Mouse (Mus musculus): ENCODE measurements around the gene Sec24d.

Gene Sec24d

DNA sequence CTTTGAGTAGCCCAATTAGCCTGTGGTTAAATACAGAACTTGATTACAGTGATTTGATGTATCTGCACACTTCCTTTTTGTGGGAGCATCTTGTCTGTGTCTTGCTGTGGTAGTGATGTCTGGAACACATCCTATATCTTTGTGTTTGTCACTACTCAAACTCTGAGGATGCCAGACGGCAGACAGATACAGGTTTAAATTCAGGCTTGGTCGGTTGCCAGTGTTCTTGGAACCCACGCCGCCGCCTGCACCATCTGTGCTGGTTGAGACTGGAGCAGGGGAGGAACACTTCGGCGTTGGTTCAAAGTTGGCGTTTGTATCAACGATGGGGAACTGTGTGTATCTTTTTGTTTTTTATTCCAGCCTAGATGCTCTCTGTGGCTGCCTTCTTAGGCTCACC is 31.0 kb downstream of the Sec24d start:
- DNase-seq = peak; percentile 82

DNA sequence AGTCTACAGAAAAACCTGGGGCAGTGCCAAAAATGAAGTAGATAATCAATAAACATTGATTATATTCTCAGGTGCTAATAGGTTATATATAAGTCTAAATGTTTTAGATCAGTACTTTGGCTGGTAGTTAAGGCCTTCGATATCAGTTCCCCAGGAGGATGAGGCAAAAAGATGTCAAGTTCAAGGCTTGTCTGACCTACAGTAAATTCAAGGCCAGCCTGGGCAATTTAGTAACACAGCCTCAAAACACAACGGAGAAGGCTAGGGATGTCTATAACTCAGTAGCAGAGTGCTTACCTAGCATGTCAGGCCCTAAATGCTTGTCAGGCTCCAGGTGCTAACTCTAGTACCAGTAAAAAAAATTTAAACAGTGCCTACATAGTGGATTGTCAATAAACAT is 34.3 kb downstream of the Sec24d start:
- no peak for DNase-seq

DNA sequence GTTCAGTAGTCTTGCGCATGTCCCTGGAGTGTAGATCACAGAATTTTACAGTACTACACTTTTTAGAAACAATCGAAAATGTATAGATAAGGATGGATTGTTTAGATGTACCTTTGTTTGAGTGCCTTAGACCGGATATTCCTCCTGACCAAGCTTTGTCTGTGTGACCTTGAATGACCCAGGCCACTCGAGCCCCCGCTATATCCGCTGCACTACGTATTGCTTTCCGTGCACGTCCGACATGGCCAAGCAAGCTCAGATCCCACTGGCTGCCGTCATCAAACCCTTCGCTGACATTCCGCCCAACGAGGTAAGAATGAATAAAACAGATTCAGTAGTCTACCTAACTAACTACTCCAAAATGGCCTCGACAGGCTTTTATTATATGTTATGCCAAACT is 38.4 kb downstream of the Sec24d start:
- no peak for DNase-seq

DNA sequence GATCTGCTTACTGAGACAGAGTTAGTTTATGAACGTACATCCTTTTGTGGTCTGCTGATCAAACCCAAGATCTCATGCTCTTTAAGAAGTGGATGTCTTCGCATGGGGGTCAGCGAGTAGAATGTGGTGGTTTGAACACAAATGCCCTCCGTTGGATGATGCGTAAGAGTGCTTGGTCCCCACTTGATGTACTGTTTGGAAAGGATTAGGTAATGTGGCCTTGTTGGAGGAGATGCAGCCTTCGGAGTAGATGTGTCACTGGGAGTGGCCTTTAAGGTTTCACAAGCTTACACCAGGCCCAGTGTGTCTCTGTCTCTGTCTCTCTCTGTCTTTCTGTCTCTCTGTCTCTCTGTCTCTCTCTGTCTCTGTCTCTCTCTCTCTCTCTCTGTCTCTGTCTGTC is 40.2 kb downstream of the Sec24d start:
- DNase-seq = no peak

DNA sequence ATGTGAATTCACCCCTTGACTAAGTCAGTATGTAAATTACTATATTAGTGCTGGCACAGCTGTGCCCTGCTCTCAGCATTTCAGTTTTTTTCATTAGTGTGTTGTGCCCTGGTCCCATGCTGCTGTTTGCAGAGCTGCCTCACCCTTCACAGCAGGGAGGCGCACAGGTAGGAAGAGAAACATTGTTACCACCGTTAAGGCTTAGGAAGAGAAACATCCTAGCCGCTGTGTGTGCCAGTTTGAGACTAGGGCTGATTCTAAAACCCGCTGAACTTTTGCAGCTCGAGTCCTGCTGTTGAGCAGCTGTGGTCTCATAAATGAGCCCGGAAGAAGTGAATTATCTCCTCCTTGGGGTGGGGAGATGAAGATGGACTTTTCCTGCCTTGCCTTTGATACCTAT is 41.9 kb downstream of the Sec24d start:
- DNase-seq = no peak

DNA sequence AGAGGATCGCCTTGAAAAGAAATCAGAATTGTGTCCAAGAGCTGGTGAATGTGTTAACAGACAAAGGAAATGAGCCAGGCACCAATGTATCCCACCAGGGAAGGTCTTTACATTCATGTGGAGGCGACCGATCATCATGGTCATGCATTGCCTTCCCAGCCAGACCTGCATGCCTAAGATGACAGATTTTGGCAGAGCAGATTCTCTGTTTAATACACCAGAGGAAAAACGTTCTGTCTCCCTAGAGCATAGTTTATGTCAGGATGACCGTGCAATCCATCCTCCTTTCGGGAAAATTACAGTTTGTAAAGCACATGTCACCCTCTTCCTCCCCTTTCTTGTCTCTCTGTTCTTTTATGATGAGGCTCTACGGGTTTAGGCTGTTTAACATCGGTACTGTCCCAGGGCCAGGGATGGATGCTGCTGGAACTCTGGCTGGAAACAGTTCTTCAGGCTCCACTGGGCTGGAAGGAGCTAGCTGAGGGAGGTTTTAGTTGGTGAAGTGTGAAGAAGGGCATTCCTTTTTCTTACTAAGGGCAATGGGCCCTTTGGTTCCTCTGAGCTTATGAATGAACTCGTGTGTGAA is 45.3 kb downstream of the Sec24d start:
- no peak for DNase-seq

DNA sequence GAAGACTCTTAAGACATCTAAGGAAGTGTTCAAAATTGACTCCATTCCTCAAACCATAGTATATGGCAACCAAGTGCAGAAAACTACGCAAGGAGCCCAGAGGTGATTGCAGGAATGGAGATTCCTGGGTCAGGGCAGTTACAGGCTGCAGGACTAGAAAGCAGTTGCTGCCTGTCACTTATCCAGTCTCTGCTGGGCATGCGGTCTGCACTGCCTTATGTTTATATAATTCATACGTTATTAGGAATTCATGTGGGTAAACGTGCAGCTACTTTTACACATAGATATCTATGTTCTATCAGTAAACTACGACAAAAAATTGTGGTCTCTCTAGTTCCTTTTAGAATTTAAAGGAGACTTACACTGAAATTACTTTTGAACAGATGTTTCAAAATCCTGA is 46.2 kb downstream of the Sec24d start:
- DNase-seq = no peak

DNA sequence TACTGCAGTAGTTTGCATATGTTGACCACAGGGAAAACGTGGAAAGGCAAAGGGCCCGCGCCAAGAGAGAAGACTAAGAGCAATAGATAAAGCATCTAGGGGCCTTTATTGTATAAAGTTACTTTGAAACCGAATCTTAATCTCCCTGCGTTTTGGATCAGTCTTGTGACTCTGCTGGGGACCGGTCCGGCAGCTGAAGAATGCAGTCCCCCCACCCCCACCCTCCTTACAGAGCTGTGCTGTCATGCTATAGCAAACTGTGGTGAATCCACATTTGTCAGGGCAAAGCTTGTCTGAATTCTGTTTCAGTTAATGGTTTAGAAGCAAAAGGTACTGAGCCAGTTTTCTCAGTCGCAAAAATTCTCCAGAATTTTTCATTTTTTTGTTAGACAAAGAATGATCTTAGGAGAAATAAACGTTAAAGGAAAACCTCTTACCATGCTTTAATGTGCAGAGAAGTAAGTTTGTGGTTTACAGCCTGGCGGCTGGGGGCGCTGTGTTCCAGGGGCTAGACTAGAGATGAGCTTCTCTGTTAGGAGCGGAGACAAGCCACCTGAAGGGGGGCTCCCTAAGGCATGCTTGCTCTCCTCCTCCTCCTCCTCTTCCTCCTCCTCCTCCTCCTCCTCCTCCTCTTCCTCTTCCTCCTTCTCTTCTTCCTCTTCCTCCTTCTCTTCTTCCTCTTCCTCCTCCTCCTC is 46.8 kb downstream of the Sec24d start:
- no peak for DNase-seq

DNA sequence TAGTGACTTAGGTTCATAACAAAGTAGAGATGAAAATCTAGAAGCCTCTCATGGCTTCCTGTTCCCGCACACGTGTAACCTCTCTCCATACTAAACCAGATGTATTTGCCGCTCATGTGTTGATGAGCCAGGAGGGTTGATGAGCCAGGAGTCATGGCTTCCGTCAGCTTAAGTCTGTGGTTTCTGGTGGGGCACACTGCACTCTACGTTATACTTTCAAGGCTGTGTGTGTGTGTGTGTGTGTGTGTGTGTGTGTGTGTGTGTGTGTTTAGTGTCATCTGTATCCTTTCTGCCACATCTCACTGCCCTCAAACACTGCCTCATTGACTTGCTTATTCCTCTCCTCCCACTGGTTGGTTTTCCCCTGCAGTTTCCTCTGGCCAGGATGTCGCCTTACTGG is 48.8 kb downstream of the Sec24d start:
- no peak for DNase-seq

DNA sequence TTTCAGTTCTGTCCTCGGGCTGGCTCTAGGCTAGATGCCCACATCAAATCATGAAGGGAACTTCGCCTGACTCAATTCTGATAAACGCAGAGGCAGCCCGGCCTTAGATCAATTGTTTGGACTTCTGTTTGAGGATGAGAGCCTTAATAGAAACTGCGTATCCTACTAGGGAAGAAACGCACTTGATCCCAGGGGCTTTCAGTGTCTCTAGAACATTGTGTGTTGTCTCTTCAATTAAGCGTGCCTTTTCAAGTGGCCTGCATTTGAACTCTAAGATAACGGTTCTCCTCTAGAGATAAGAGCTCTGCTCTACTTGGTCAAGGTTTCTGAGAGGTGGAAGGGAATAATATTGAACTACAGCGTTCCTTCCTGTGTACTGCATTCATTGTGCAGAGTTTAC is 49.8 kb downstream of the Sec24d start:
- DNase-seq = no peak

DNA sequence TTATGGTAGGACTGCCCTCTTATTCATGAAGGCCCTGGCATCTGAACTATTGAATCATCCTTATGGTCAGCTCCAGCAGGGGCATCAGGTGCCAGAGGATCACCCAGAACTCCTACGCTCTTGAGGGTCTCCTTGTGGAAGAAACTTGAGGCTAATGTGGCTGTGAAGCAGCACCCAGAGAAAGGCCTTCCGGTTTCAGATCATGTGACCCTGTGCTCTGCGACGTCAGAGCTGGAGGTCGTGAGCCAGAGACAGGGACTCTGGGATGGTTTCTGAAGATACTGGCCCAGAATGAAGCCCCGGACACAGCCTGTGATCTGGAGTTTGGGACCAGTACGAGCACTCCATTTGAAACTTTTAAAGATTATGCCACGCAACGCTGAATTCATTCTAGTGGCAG is 53.1 kb downstream of the Sec24d start:
- DNase-seq = no peak

DNA sequence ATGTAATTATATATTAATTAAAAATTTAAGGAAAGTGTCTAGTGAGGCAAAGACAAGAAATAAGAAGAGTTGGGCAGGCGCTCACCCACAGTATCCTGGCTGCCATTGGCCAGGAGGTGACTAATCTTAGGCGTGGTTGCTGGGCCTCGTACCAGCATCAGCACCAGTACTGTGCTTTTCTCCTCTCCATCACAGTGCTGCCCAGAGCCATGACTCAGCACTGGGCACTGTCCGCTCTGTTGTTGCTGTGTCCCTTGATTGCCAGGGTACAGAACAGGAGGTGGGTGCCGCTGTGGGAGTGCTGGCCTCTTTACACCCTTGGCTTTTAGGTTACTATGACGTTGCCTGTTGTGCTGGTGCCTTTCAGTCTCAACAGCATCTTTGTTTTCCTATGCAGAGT is 54.4 kb downstream of the Sec24d start:
- no peak for DNase-seq

DNA sequence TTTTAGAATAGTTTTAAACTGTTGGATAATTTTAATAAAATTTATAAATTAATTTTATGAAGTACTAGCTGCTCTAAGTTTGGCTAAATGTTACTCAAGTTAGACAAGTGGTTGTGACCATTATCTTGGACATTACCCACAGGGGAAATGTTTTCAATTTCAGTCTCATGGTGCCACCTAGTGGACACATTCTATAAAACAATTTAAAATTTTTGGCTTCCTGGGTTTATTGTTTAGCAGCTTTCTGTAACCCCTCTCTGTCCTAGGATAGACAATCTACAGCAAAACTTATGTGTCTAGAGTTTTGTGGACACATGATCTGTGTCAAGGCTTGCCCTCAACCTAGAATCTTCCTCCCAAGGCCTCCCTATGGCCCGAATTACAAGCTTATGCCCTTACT is 54.9 kb downstream of the Sec24d start:
- peak; percentile 67 for DNase-seq

DNA sequence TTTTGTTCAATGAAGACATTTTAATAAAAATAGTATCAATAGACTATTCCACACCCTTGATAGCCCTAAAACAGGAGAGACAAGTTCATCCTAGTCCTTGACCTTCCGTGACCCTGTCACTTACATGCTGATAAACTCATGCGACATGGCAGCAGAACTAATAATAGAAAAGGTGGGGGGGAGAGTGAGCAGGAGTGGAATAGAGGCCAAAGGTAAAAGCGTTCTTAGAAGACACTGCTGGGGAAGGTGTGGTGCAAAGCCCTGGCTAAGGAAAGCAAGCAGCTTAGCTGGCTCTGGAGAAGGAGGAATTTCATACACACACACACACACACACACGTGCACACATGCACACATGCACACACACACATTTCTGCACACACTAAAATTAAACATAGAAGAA is 57.1 kb downstream of the Sec24d start:
- no peak for DNase-seq

DNA sequence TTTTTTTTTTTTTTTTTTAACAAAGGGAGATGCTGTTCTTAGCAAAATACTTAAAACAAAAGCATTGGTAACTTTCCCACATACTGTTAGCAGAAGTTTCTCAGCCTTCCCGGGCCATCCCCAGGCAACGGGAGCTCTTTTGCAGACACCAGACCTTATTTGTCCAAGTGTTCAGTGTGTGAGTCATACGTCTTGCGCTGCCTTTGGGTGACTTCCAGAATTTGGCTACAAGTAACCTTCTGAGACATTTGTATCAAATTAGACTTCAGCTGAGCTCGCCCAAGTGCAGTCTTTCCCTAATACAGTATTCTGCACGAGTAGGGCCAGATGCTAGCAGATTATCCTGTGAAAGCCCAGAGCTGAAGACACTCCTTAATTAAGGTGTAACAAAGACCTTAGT is 62.0 kb downstream of the Sec24d start:
- DNase-seq = no peak

DNA sequence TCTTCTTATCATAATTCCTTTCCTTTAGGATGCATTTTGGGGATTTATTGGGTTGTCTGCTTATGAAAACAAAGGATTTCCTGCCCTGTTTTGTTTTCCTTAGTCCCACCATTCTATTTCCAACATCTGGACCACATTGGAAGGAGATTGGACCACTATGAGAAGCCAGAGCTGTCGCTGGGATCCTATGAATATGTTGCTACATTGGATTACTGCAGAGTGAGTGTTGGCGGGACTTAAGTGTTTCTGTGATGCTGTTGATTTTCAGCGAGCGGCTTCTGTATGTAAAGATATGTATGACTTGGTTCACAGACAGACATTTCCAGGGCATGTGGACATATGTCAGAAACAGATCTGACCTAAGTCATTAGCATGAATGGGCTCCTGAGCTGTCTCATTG is 63.0 kb downstream of the Sec24d start:
- no peak for DNase-seq

DNA sequence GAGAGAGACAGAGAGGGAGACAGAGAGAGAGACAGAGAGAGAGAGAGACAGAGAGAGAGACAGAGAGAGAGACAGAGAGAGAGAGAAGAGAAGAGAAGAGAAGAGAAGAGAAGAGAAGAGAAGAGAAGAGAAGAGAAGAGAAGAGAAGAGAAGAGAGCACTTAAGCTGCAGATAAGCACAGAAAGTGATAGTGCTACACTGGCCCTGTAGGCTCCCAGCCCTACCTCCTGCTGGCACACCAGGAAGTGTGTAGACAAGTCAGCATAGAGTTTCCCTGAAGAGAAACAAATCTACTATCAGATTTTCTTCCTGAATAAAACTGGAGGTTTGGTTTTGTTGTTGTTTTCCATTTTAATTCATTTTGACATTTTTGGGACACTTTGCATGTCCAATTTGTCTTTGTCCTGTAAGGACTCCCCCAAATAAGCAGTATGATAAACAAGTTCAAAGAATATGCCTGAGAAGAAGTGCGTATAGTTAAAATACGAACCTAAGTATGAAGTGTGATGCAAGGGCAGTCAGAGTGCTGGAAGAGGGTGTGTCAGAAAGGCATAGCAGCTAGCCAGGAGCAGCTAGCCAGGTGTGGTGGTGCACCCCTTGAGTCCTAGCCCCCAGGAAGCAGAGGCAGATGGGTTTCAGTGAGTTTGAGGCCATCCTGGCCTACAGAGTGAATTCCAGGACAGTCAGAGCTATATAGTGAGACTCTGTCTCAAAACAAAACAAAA is 65.2 kb downstream of the Sec24d start:
- no peak for DNase-seq

DNA sequence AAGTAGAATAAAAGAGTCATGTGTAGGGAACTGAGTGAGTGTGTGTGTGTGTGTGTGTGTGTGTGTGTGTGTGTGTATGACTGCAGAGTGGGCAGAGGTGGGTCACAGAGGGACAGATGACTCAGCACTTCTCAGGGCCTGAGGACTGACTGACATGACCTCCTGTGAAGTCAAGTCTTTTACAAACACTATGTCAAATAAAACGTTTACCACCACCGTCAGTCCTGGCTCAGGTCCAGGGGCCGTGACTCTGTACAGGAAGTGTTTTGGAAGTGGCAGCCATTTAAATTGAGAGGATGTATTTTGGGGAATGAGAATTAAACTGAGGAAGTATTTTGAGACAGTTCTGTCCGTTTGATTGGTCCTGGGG is 65.8 kb downstream of the Sec24d start:
- no peak for DNase-seq

DNA sequence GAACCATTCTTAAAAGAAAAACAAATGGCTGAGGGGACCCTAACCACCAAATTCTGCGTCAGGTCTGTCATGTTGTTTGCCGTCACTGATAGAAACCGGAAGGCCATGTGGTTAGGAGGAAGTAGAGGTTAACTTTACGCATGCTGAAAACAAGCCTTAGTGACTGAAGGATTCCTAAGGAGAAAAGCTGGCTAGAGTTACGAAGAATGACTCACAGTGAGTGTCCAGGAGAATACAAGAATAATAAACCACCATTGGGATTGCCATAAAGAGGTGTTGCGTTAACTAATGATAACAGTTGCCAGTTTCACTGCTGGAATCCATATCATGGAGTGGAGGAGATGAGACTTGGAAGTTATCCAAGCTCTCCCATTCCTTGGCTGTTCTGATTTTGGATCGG is 67.7 kb downstream of the Sec24d start:
- DNase-seq = no peak

DNA sequence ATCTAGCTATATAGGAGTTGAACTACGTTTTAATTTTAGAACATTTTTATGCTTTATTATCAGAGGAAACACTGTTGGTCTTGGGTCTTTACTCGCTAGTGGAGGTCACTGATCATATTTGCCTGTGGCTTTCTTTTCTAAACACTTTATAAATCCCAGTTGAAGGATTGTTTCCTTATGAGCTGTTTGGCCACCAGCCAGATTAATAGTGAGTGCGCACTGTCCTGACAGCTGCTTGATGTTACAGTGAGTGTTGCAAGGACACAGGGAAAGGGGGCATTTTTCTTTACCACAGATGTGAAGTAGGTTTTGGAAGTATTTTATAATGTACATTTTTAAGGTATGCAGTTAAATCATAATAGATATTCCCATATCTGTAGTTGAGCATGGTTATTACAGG is 68.2 kb downstream of the Sec24d start:
- DNase-seq = no peak

DNA sequence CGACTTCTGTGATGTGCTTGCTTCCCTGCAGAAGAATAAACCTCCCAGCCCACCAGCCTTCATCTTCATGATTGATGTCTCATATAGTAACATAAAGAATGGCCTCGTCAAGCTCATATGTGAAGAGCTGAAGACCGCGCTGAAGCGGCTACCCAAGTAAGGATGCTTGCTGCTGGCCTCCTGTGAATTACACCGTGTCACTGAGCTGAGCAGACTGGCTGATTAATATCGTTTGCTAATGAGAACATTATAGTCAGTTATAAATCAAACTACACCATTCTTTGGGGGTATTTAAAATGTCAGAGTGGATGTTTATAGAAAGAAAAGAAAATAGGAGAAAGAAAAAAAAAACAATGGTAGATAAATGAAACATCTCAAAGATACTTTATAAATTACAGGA is 69.2 kb downstream of the Sec24d start:
- DNase-seq = no peak

DNA sequence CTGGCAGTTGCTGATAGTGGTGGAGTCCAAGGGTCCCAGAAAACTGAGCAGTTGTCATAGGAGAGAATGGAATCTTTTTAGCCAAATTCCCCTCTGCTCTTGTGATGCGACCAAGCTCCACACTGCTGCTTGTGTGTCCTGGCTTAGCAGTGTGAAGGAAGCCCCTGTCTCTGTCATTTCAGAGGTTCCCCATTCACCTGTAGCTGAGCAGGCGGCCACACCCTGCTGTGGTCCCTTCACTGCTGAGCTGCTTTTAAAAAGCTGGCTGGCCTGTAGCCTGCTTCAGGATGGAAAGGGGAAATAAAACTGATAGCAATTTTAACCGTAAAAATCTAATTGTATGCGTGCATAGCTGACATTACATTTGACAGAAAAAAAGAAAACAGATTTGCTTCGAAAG is 69.7 kb downstream of the Sec24d start:
- DNase-seq = no peak

DNA sequence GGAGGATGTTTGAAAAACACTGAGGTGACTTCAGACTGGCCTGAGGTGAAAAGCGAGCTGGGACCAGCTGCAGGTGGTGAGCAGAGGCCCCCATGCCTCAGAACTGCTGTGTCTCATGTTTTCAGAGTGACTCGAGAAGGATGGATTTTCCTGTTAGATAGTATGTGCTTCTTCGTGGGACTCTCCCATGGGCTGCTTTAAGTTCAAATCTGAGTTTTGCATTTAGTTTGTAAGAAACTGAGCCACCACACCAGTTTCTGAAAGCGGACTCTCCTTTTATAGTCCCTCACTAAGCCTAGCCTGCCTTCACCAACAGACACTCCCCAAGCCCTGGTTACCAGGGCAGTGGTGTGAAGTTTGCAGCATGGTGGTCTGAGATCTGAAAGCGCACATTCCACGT is 70.6 kb downstream of the Sec24d start:
- no peak for DNase-seq

DNA sequence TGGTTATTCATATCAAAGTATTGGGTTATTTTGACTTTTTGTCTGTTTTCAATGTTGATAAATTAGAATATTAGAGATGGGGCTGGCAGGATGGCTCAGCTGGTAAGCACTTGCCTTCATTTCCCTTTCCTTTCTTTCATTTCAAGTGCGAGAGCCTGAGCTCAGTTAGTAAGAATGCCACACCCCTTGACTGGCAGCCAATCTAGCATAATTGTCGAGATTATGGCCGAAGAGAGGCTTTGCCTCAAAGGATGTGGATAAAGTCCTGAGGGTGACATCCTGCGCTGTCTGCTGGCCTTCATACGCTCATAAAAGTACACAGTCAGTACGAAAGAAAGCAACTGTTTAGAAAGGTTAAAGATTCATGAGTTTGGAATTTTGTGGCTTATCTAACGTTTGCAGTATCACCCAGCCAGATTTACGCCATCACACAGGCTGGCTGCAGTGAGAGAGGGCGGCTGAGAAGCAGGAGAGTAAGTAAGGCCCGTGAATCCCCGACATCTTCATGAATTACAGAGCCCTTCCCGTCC is 71.5 kb downstream of the Sec24d start:
- no peak for DNase-seq

DNA sequence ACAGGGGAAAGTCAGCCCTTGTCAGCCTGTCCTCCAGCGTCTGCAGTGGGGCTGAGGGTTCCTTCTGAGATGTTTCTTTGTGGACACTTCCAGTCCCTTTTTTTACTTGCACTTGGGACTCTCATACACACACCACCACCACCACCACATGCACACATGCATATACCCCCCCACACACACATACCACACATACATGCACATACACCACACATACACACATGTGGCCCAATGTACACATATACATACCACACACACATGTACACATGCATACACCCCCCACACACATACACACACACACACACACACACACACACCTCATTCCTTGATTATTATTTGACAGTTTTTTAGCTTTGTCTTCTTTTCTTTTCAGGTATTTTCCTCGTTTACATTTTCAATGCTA is 73.8 kb downstream of the Sec24d start:
- no peak for DNase-seq

Data from cerebellum, adult 9-10 months (tissue).